Mouse (Mus musculus) hematopoietic multipotent progenitor cell, adult 10-12 weeks (in vitro differentiated cells): Measurements from ENCODE around the gene Ssh3. TPM values are rescaled to one million over a fixed set of nuclear protein-coding genes. Genes with fewer than 3 reads are reported as not detected.

Source experiments
- polyA plus RNA-seq: library from polyadenylated mRNA; stranded (reverse); fragments of >175 nt; gene quantifications from 2 replicates; pipeline ENCODE4 v1.2.3, GENCODE M21; 2012; ENCODE audit warnings: low replicate concordance

Gene Ssh3
- polyA plus RNA-seq: 27.8 and 60.7 TPM in 2 replicates

GRCm38 (mm10) chr19:4268566-4269361, at the start of gene Ssh3:
Gene Ssh3 (minus strand): TSS chr19:4269180.

DNA sequence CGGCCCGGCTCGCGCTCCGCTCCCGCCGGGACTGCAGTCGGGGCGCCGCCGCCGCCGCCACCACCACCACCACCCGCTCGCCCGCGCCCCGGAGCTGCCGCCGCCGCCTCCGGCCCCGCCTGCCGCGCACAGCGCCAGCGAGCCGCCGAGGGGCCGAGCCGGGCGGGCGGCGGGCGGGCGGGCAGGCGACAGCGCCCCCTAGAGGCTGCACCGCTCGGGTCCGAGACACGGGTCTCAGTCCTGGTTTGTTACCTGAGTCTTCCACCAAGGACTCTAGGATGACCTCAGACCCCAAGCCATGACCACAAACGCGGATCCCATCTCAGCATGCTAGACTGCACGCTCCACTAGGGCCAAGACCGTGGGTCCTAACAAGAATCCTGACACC, 37.2 kb upstream of the Ssh3 start, which contains the start of gene Grk2:
Gene Grk2 (minus strand): TSS at position 33 of the 388 bp plus-strand sequence.

GRCm38 (mm10) chr19:4282898-4283553, 14.0 kb upstream of the Ssh3 start, which contains the start of gene Ankrd13d:
Gene Ankrd13d (minus strand): TSS chr19:4283137.

GRCm38 (mm10) chr19:4231253-4232185, 37.5 kb downstream of the Ssh3 start, which contains the start of gene Pold4:
Gene Pold4 (plus strand): TSS chr19:4231899.

DNA sequence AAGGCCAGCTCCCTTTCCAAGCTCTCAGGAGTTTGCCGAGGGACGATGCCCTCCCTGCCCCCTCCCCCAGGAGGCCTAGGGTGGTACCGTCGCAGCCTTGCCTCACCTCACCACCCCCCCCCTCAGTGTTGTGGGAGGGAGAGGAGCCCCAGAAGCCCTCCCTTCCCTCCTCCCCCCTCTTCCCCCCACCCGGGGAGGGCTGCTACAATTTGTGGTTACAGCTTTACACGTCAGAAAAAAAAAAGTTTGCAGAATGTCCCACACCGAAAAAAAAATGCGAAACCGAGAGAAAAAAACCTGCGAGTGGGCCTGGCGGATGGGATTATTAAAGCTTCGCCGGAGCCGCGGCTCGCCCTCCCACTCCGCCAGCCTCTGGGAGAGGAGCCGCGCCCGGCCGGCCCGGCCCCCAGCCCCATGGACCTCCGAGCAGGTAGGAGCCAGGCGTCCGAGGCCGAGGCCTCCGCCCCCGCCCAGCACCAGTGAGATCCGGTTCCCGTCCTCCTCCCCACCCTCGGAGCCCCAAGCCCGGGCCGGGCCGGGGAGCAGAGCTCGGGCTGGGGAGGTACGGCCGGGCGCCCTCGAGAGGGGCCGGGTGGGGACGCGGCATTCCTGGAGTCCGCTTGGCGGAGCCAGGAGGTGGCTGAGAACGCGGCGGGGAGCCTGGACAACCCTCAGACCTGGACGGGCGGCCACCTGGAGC, 54.8 kb downstream of the Ssh3 start, which contains the start of the genes Clcf1 and AC109138.7:
Gene Clcf1 (plus strand): TSS at position 168 of the 700 bp plus-strand sequence.
Gene AC109138.7 (plus strand): TSS at position 287 of the 700 bp plus-strand sequence.

Other genes with a start within 250 kb of the Ssh3 start
- 64.6 and 210 TPM in 2 replicates for gene Gstp1, start 231.2 kb downstream of the Ssh3 start, polyA plus RNA-seq
- 0.47 and 0.56 TPM in 2 replicates for gene Gstp2, start 223.2 kb downstream of the Ssh3 start, polyA plus RNA-seq
- gene Gstp3, start 209.6 kb downstream of the Ssh3 start, polyA plus RNA-seq: 8.4 and 10.8 TPM in 2 replicates
- not detected in 2 replicates for gene Cabp2, start 187.6 kb downstream of the Ssh3 start, polyA plus RNA-seq
- 251 and 401 TPM in 2 replicates for gene Cdk2ap2, start 172.0 kb downstream of the Ssh3 start, polyA plus RNA-seq
- 226 and 266 TPM in 2 replicates for gene Pitpnm1, start 169.2 kb downstream of the Ssh3 start, polyA plus RNA-seq
- gene Aip, start 143.3 kb downstream of the Ssh3 start, polyA plus RNA-seq: 166 and 283 TPM in 2 replicates
- 0.06 TPM in 1 of 2 replicates, not detected in the other for gene Gpr152, start 129.4 kb downstream of the Ssh3 start, polyA plus RNA-seq
- gene Cabp4, start 125.1 kb downstream of the Ssh3 start, polyA plus RNA-seq: 2.9 and 3.2 TPM in 2 replicates
- 197 and 258 TPM in 2 replicates for gene Coro1b, start 120.6 kb downstream of the Ssh3 start, polyA plus RNA-seq
- gene Ptprcap, start 115.6 kb downstream of the Ssh3 start, polyA plus RNA-seq: 1,796 and 2,730 TPM in 2 replicates
- gene Rps6kb2, start 105.8 kb downstream of the Ssh3 start, polyA plus RNA-seq: 46.3 and 105 TPM in 2 replicates
- gene Carns1, start 93.7 kb downstream of the Ssh3 start, polyA plus RNA-seq: 40.4 and 54.0 TPM in 2 replicates
- 638 and 694 TPM in 2 replicates for gene Tbc1d10c, start 77.9 kb downstream of the Ssh3 start, polyA plus RNA-seq
- gene Ppp1ca, start 77.1 kb downstream of the Ssh3 start, polyA plus RNA-seq: 456 and 607 TPM in 2 replicates
- 45.2 and 49.9 TPM in 2 replicates for gene Rad9a, start 67.5 kb downstream of the Ssh3 start, polyA plus RNA-seq
- gene Clcf1, start 54.9 kb downstream of the Ssh3 start, polyA plus RNA-seq: 130 and 210 TPM in 2 replicates
- 0.75 and 163 TPM in 2 replicates for gene AC109138.7, start 54.8 kb downstream of the Ssh3 start, polyA plus RNA-seq
- 157 and 158 TPM in 2 replicates for gene Pold4, start 37.3 kb downstream of the Ssh3 start, polyA plus RNA-seq
- gene Ankrd13d, start 14.0 kb upstream of the Ssh3 start, polyA plus RNA-seq: 25.1 and 46.7 TPM in 2 replicates
- gene Grk2, start 37.0 kb upstream of the Ssh3 start, polyA plus RNA-seq: 1,315 and 1,512 TPM in 2 replicates
- gene Kdm2a, start 129.1 kb upstream of the Ssh3 start, polyA plus RNA-seq: 87.2 and 104 TPM in 2 replicates
- gene Rhod, start 170.3 kb upstream of the Ssh3 start, polyA plus RNA-seq: 0.26 and 0.29 TPM in 2 replicates
- gene Syt12, start 208.3 kb upstream of the Ssh3 start, polyA plus RNA-seq: not detected in 2 replicates
- not detected in 2 replicates for gene 2010003K11Rik, start 229.4 kb upstream of the Ssh3 start, polyA plus RNA-seq
- gene Pcx, start 241.3 kb upstream of the Ssh3 start, polyA plus RNA-seq: 3.3 and 9.6 TPM in 2 replicates